Mouse (Mus musculus) mesoderm, embryonic 11.5 days (tissue): ENCODE results near the gene Iqgap2.

ENCODE experiments used
- DNase-seq: peaks from one replicate; pipeline ENCODE4 v3.0.0-alpha.2; 2012; ENCODE audit warnings: low read depth, low spot score

Iqgap2 gene

GRCm38 (mm10) chr13:95714271-95714975 lies 177.3 kb downstream of the Iqgap2 start:
- no peak for DNase-seq

- no peak for DNase-seq
Observed at GRCm38 (mm10) chr13:95712570-95713268, 179.0 kb downstream of the Iqgap2 start.

- DNase-seq = no peak
Observed at GRCm38 (mm10) chr13:95712054-95712453, 179.7 kb downstream of the Iqgap2 start.

GRCm38 (mm10) chr13:95705589-95705988 lies 186.1 kb downstream of the Iqgap2 start:
- no peak for DNase-seq

- DNase-seq = no peak
Observed at GRCm38 (mm10) chr13:95703376-95703775, 188.3 kb downstream of the Iqgap2 start.

- no peak for DNase-seq
Observed at GRCm38 (mm10) chr13:95697874-95698273, 193.8 kb downstream of the Iqgap2 start.

GRCm38 (mm10) chr13:95696654-95697163 lies 195.0 kb downstream of the Iqgap2 start, which contains the start of gene F2rl2:
Gene F2rl2, plus strand, starts transcription at chr13:95696853.
- no peak for DNase-seq

GRCm38 (mm10) chr13:95696120-95696653 lies 195.5 kb downstream of the Iqgap2 start:
- DNase-seq = no peak

- DNase-seq = no peak
Observed at GRCm38 (mm10) chr13:95692201-95692600, 199.5 kb downstream of the Iqgap2 start.

GRCm38 (mm10) chr13:95688576-95688975 lies 203.1 kb downstream of the Iqgap2 start:
- DNase-seq = no peak

GRCm38 (mm10) chr13:95685736-95686135 lies 206.0 kb downstream of the Iqgap2 start:
- DNase-seq = no peak

GRCm38 (mm10) chr13:95684656-95685244 lies 207.0 kb downstream of the Iqgap2 start:
- DNase-seq = no peak

- no peak for DNase-seq
Observed at GRCm38 (mm10) chr13:95679491-95679941, 212.2 kb downstream of the Iqgap2 start.

- no peak for DNase-seq
Observed at GRCm38 (mm10) chr13:95679078-95679477, 212.6 kb downstream of the Iqgap2 start.

- no peak for DNase-seq
Observed at GRCm38 (mm10) chr13:95672372-95672771, 219.3 kb downstream of the Iqgap2 start.

- no peak for DNase-seq
Observed at GRCm38 (mm10) chr13:95671108-95671897, 220.4 kb downstream of the Iqgap2 start.

- no peak for DNase-seq
Observed at GRCm38 (mm10) chr13:95670534-95670933, 221.2 kb downstream of the Iqgap2 start.

GRCm38 (mm10) chr13:95667260-95667659 lies 224.5 kb downstream of the Iqgap2 start:
- DNase-seq = no peak

GRCm38 (mm10) chr13:95665644-95666356 lies 225.9 kb downstream of the Iqgap2 start:
- no peak for DNase-seq

- no peak for DNase-seq
Observed at GRCm38 (mm10) chr13:95663834-95664233, 227.9 kb downstream of the Iqgap2 start.

- no peak for DNase-seq
Observed at GRCm38 (mm10) chr13:95659432-95659831, 232.3 kb downstream of the Iqgap2 start.
